Mouse (Mus musculus): Measurements from ENCODE around the gene Pfn1.

DNA sequence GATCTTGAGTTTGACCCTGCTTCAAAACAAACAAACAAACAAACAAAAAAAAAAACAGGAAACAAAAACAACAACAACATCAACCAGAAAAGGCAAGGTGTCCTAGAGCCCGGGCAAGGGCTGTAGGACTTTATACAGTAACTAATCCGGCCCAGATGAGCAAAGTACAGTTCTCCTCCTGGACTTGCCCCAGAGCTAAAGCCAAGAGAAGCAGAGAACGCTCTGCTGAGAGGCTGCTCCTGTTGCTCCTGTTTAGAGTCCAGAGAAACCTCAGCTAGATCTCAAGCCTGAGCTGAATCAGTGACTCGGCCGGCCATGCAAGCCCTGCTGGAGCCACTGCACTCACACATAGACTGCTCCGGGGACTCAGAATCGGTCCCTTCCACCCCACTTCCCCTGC lies 24.3 kb downstream of the Pfn1 start:
- TF ChIP-seq POLR2A (IDR thresholded peaks at IDR 0.05; ENCODE audit: control insufficient read depth, low read depth, low read length) (no peak), CTCF (IDR thresholded peaks at IDR 0.05; ENCODE audit: control insufficient read depth, insufficient read depth, insufficient replicate concordance, low read depth, low read length) (no peak)
